ENCODE assay signal across 8 mouse cellular contexts in the genomic region with DNA sequence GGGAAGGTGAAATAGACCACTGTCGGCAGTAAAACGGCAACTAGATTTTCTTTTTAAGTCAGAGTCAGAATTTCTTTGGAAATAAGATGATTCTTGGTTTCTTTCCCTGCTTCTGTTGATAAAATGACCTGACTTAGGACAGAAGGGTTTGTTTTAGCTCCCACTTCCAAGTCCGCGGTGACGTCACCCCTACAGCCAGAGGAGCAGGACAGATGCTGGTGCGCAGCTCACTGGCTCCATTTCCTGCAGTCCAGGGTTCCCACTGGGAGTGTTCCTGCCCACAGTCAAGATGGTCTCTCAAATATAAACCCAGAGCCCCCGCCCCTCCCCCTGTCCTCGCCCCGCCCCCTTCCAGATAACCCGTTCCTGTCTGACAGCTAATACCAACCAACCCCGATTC. TPM values are rescaled to one million over a fixed set of nuclear protein-coding genes. Genes with fewer than 3 reads are reported as not detected.
A peak's percentile ranks its signal among the peaks of the same experiment; 100 is the strongest.
DNase-seq lines count a peak whose midpoint lies in the region; ATAC-seq and TF ChIP-seq lines count a peak whose summit lies in the region.

No protein-coding gene starts in this region.

- no peaks in the 10 kb centered on the region for H3K36me3 ChIP-seq in heart, embryonic 10.5 days
- H3K36me3 ChIP-seq in kidney, postnatal 0 days (ENCODE audit: insufficient read depth, low read length) = no peaks in the 10 kb centered on the region

- H3K4me2 ChIP-seq in kidney, postnatal 0 days (ENCODE audit: low read length) = peak overlapping the region; percentile 30

- TF ChIP-seq CTCF in layer of hippocampus, adult 2 months (conservative IDR thresholded peaks at IDR 0.05) = no peak
- TF ChIP-seq CTCF in kidney, postnatal 0 days (IDR thresholded peaks at IDR 0.05; ENCODE audit: low read depth) = no peak

- no peak for DNase-seq in layer of hippocampus, adult 2 months (ENCODE audit: low spot score in 2 of 2)
- no peak for DNase-seq in layer of hippocampus, adult 8-10 months (ENCODE audit: low spot score in 2 of 2)
- no peak for DNase-seq in heart, embryonic 10.5 days (ENCODE audit: low spot score)
- peak; percentile 70 for DNase-seq in kidney, postnatal 0 days (ENCODE audit: low spot score)
- peak; percentile 83 for DNase-seq in lung, postnatal 36 days
- no peak for DNase-seq in thymus, postnatal 14 days
- DNase-seq in layer of hippocampus, postnatal 14 days (ENCODE audit: low spot score in 2 of 2) = no peak

- WGBS in heart, embryonic 10.5 days = 45% methylated on average over 11 of the region's 11 CpGs
- 46% methylated on average over 11 of the region's 11 CpGs for WGBS in kidney, postnatal 0 days

- H3K4me1 ChIP-seq in brown adipose tissue, adult 24 weeks (ENCODE audit: control insufficient read depth, insufficient read depth, insufficient read length, low read length) = no peaks in the 10 kb centered on the region
- 0 out of 2 replicates have a peak, but pooled peaks cover 5% of the 10 kb centered on the region for H3K4me1 ChIP-seq in heart, embryonic 10.5 days
- H3K4me1 ChIP-seq in kidney, postnatal 0 days (replicated peaks; ENCODE audit: insufficient read depth, low read length) = no peaks in the 10 kb centered on the region

- no peaks in the 10 kb centered on the region for H3K27me3 ChIP-seq in heart, embryonic 10.5 days (ENCODE audit: insufficient read depth, poor library complexity, severe bottlenecking)
- H3K27me3 ChIP-seq in kidney, postnatal 0 days (ENCODE audit: insufficient read depth, low read length) = no peaks in the 10 kb centered on the region

- no peak overlapping the region for H3K4me3 ChIP-seq in layer of hippocampus, adult 2 months
- 0 out of 2 replicates have a peak overlapping the region, but pooled peaks have one; percentile 1 for H3K4me3 ChIP-seq in brown adipose tissue, adult 24 weeks (ENCODE audit: insufficient read depth, low read depth, low read length)
- peak overlapping the region; percentile 32; the same call in 1 of the 2 replicates for H3K4me3 ChIP-seq in heart, embryonic 10.5 days
- H3K4me3 ChIP-seq in kidney, postnatal 0 days (replicated peaks; ENCODE audit: low read depth, low read length) = 0 out of 2 replicates have a peak overlapping the region, but pooled peaks have one; percentile 9

- ATAC-seq in kidney, postnatal 0 days (replicated peaks; ENCODE audit: low FRiP score, low read depth) = 0 out of 2 replicates have a peak, but pooled peaks have one; percentile 40

- peak overlapping the region; percentile 72 for H3K27ac ChIP-seq in layer of hippocampus, adult 2 months
- H3K27ac ChIP-seq in brown adipose tissue, adult 24 weeks (replicated peaks; ENCODE audit: low read depth, low read length) = no peak overlapping the region
- H3K27ac ChIP-seq in heart, embryonic 10.5 days = no peak overlapping the region
- H3K27ac ChIP-seq in kidney, postnatal 0 days = no peak overlapping the region

- H3K9me3 ChIP-seq in heart, embryonic 10.5 days = no peaks in the 10 kb centered on the region
- H3K9me3 ChIP-seq in kidney, postnatal 0 days (replicated peaks; ENCODE audit: low read length) = no peaks in the 10 kb centered on the region

- H3K9ac ChIP-seq in kidney, postnatal 0 days (ENCODE audit: low read depth, low read length) = no peak overlapping the region

RNA-seq across cellular contexts. Expression of a gene that starts 34.8 kb away (rescaled TPM):
- 100 to 1,000 TPM; 106 to 111 TPM for total RNA-seq in layer of hippocampus, adult 2 months (2021)
- total RNA-seq in layer of hippocampus, adult 8-10 months (2022) = 100 to 1,000 TPM in 2 of 4 experiments, 10 to 100 TPM in 2; 96.3 to 116 (median 104) TPM
- 12.3 and 14.0 TPM in 2 replicates for polyA plus RNA-seq in brown adipose tissue, adult 24 weeks (2012; ENCODE audit: insufficient read depth, insufficient read length, missing spikeins)
- 9.4 and 11.0 TPM in 2 replicates for polyA plus RNA-seq in heart, embryonic 10.5 days (2016; fragmentation: Nextera tagmentation; extraction: Ambion mirVana)
- 15.6 and 15.7 TPM in 2 replicates for polyA plus RNA-seq in kidney, postnatal 0 days (2015; fragmentation: Nextera tagmentation; extraction: Ambion mirVana)
- 10 to 100 TPM; 66.3 to 67.8 TPM for total RNA-seq in layer of hippocampus, postnatal 14 days (2021)

Comparison
In these comparisons a context has a peak if more than half of its experiments do, and no peak if none do; other contexts are left out.
1. DNase-seq: peak in kidney, postnatal 0 days (single experiment) and lung, postnatal 36 days (single experiment); none in layer of hippocampus, adult 2 months (0 of 2), layer of hippocampus, adult 8-10 months (0 of 2), heart, embryonic 10.5 days (single experiment), thymus, postnatal 14 days (single experiment) and layer of hippocampus, postnatal 14 days (0 of 2).